Mouse (Mus musculus) olfactory bulb, adult 2 months (tissue): Measurements from ENCODE around the gene Ly6g5c. TPM values are rescaled to one million over a fixed set of nuclear protein-coding genes. Genes with fewer than 3 reads are reported as not detected.

Source experiments
- H3K27ac ChIP-seq: fragments of 200-500 bp; 2 replicates; pipeline ENCODE4 v1.5.1; 2012; ENCODE audit warnings: low read depth, low read length; ENCODE audit not compliant: insufficient read depth
- H3K4me1 ChIP-seq: fragments of 200-500 bp; 2 replicates; pipeline ENCODE4 v1.6.1; 2012; ENCODE audit warnings: low read length; ENCODE audit not compliant: control insufficient read depth, insufficient read depth
- H3K4me3 ChIP-seq: fragments of 200-500 bp; 2 replicates; pipeline ENCODE4 v1.5.1; 2012; ENCODE audit warnings: mild to moderate bottlenecking, low read depth, low read length, moderate library complexity; ENCODE audit not compliant: insufficient read depth
- CTCF ChIP-seq: fragments of 200-500 bp; IDR thresholded peaks from 2 replicates; pipeline ENCODE4 v1.5.1; 2012; ENCODE audit warnings: low read depth, mild to moderate bottlenecking, low read length, moderate library complexity; ENCODE audit not compliant: insufficient read depth
- POLR2A ChIP-seq: fragments of 200-500 bp; IDR thresholded peaks from 2 replicates; pipeline ENCODE4 v1.6.1; 2012; ENCODE audit warnings: mild to moderate bottlenecking, low read depth, low read length, moderate library complexity; ENCODE audit not compliant: insufficient read depth
- WGBS: fragments of 180-500 bp; shearing (Covaris S2); methylation state at CpG from one replicate; pipeline ENCODE4 v1.1.7; 2018; 5-methylcytosine and 5-hydroxymethylcytosine counted together
- polyA plus RNA-seq: library from polyadenylated mRNA; stranded (reverse); fragments of >200 nt; gene quantifications from 2 replicates; pipeline ENCODE4 v1.2.4, GENCODE M21; 2012; ENCODE audit warnings: low replicate concordance; ENCODE audit not compliant: missing spikeins, insufficient read depth, insufficient read length

The Ly6g5c gene
- polyA plus RNA-seq, 1 experiment = not detected

DNA sequence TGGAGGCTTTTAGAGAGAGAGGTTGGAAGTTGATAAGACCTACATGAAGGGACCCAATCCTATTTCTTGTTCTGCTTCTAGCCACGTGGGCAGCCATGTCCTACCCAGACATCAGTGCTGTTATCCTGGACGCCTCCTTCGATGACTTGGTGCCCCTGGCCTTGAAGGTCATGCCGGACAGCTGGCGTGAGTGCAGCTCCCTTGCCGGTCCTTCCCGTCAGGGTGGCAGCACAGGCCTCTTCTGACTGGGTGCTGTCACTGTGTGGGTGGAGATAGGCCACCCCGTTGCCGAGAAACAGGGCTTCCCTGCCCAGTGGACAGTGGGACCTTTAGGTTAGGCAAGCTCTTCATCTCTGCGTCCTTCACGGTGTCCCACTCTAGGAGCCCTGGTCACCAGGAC lies 6.9 kb upstream of the Ly6g5c start:
- Histone ChIP-seq H3K27ac (no peak overlapping the region), H3K4me1 (peaks cover 16% of the 10 kb centered on the region), H3K4me3 (no peak overlapping the region)
- 87% methylated on average over 11 of the region's 11 CpGs for WGBS
- TF ChIP-seq CTCF (no peak), POLR2A (no peak)

DNA sequence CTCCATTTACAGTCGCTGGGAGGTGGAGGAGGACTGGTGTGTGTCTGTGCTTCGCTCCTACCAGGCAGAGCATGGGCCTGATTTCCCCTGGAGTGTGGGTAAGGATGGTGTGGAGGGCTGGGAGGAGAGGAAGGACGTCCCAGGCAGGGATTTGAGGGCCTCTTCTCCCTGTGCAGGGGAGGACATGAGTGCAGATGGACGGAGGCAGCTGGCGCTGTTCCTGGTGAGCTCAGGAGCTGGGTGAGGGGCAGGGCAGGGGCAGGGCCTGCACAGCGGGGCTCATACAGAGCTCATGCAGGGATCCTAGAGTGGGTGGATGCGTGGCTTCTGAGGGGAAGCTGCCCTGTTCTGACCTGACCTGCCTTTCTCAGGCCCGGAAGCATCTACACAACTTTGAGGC lies 5.8 kb upstream of the Ly6g5c start:
- Histone ChIP-seq H3K4me3 (no peak overlapping the region), H3K27ac (no peak overlapping the region), H3K4me1 (peaks cover 4% of the 10 kb centered on the region)
- TF ChIP-seq POLR2A = no peak
- TF ChIP-seq CTCF = no peak
- 69% methylated on average over 8 of the region's 8 CpGs for WGBS

DNA sequence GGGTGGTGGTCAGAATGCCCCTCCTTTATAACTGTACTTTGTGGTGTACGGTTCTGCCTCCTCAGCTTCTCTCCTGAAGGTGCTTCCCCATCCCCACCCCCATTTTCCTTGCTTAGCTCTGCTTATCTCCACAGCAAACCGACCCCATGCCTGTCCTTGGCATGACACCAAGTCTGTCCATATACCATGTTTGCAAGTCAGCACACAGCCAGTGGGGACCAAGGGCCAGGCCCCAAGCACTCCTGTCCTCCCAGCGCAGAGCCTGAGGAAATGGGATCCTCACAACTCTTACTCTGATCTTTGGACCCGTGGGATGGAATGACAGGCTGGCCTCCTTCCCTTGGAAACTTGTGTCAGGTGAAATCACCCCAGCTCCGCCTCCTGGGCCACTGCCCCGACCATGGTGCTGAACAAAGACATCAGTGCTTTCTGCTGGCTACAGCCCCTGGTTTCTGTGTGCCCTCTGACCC lies 4.8 kb upstream of the Ly6g5c start:
- Histone ChIP-seq H3K4me1 (peaks cover 2% of the 10 kb centered on the region; the same call in 1 of the 2 replicates), H3K4me3 (no peak overlapping the region), H3K27ac (no peak overlapping the region)
- TF ChIP-seq POLR2A = no peak
- no peak for TF ChIP-seq CTCF
- WGBS = 76% methylated on average over 6 of the region's 6 CpGs

DNA sequence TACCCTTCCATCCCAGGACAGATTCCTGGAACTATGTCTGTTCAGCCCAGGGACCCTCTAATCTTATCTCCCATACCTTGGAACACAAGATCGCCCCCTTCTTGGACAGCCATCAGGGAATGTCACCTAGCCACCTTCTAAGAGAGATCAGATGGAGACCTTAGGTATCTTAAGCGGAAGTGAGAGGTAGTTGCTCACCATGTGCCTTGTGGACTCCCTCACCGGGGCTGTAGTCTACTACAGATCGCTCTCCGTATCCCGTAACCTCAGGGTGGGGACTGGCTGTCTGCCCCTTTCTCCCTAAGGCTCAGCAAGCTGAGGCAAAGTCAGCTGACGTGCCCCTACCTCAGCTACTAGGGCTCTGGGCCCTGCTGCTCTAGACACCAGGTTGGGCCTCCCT lies 4.0 kb upstream of the Ly6g5c start:
- TF ChIP-seq POLR2A (no peak), CTCF (no peak)
- WGBS = 88% methylated on average over 7 of the region's 7 CpGs
- H3K4me1 ChIP-seq = peaks cover 2% of the 10 kb centered on the region; the same call in 1 of the 2 replicates
- H3K4me3 ChIP-seq = no peak overlapping the region
- H3K27ac ChIP-seq = no peak overlapping the region

DNA sequence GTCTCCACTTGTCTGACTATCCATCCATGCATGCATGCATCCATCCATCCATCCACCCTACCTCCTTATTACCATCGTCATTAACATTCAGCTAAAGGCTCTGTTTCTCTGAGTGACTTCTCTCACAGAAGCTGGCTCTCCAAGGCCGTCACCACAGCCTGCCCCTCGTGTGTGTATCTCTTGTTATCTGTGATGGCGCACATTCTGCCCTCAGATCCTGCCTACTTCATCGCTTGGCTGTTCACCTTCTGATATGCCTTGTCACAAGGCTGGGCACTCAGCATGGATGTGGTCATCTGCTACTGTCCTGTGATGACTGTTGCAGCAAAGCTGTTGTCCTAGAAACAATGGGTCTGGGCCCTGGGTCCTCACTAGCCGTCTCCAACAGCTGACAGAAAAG lies 3.3 kb upstream of the Ly6g5c start:
- H3K27ac ChIP-seq = no peak overlapping the region
- no peak overlapping the region for H3K4me3 ChIP-seq
- no peak for TF ChIP-seq CTCF
- TF ChIP-seq POLR2A = no peak
- H3K4me1 ChIP-seq = peaks cover 2% of the 10 kb centered on the region; the same call in 1 of the 2 replicates
- 74% methylated on average over 6 of the region's 6 CpGs for WGBS

DNA sequence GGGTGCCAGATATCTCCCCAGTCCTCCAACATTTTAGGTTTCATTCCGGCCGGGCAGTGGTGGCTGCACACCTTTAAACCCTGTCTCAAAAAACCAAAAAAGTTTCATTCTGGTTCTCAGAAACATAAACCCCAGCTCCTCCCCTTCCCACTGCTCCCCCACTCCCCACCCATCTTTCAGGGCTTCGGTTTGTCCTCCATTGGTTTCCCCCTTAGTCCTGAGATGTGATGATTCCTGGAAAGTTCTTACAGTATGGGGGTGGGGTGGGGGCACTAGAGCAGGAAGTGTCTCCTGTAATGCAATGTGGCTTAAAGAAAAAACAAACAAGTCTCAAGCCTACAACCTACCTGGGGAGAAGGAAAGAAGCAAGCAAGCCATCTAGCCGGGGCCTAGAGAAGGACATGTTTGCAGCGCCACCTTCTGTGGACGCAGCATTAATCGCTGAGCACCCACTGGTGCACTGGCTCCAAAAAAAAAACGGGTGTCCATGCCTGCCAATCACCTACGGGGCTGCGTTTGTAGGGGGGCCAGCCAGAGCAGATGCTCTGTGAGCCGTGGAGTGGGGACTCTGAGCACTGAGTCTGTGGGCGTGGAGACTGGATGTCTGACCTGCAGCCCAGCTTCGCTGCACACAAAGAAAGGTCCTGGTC lies 2.2 kb upstream of the Ly6g5c start:
- H3K27ac ChIP-seq = no peak overlapping the region
- WGBS = 25% methylated on average over 13 of the region's 13 CpGs
- peaks cover 2% of the 10 kb centered on the region; the same call in 1 of the 2 replicates for H3K4me1 ChIP-seq
- TF ChIP-seq CTCF (0 out of 2 replicates have a peak, but pooled peaks have one; percentile 11), POLR2A (no peak)
- no peak overlapping the region for H3K4me3 ChIP-seq

DNA sequence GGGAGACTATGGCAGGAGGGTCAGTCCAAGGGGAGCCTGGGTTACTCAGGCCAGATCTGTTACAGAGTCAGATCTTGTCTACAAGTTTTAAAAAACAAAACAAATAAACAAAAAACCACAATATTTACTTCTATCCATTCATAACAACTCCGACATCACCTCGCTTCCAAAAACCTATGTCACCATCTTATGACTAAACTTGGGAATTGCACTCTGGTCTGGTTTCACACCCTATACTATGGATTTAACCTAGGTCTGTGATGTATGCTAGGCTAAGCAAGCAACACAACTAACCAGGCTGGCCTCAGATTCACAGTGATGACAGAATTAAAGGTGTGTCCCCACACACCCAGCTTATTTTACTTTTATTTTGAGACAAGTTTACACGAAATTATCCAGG lies 1.6 kb upstream of the Ly6g5c start:
- H3K4me3 ChIP-seq = no peak overlapping the region
- H3K4me1 ChIP-seq = peaks cover 2% of the 10 kb centered on the region; the same call in 1 of the 2 replicates
- 60% methylated on average over 3 of the region's 3 CpGs for WGBS
- no peak overlapping the region for H3K27ac ChIP-seq
- TF ChIP-seq POLR2A (no peak), CTCF (no peak)

DNA sequence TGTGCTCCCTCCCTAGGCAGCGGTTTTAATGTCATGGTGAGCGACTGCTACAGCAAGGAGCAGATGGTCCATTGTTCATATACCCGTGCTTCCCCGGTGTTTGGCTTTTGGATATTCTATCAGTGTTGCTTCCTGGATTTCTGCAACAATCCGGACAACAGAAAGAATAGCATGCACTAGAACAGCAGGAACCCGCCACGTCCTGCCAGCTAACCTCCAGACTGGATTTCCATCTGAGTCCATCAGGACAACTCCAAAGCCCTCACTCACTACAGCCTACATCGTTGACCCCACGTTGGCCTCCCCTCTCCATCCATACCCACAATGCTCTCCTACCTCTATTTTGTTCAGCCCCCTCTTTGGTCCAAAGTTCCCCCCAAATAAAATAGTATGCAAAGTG lies 3.7 kb downstream of the Ly6g5c start:
- no peak overlapping the region for H3K4me3 ChIP-seq
- TF ChIP-seq CTCF = no peak
- TF ChIP-seq POLR2A = no peak
- H3K4me1 ChIP-seq = no peaks in the 10 kb centered on the region
- 72% methylated on average over 9 of the region's 9 CpGs for WGBS
- no peak overlapping the region for H3K27ac ChIP-seq

DNA sequence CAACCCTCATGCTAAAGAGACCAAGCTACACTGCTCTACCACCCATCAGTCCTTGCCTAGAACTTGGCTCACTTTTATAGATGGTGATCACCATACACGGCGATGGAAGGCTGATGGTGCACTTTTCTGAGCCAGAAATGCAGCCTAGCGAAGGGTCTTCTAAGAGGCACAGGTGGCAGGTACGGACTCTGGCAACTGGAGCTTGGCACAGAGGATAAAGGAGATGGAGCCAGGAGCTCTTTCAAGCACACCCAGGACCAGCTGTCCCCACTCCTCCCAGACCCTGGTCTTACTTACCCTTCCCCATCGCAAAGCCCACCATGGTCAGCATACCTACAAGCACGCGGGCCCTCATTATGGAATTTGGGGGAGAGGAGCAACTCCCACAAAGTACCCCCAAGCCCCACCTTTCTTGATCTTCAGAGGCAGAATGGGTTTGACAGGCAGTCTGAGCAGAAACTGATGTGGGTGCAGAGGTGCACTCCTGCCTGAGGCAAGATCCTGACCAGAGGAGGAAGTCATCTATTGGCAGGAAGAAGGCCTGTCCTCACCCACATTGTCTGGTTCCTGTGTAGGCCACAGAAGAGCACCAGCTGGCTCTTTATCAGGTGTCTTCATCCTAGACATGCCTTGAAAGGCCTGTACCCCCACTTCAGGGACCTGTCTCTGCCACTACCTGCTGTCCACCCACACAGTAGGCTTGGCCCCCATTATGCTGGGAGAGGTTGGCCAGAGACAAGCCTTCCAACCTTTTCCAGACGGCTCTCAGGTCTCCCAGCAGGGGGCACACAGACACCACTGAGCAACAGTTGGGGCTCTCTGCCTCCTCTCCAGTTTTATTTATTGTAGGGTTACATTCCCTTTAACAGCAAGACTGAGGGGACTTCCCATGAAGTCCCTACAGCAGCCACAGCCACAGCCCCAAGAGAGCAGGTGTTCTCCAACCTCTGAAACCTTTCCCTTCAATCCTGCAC lies 7.3 kb downstream of the Ly6g5c start, which contains the start of gene Ly6g5b:
TSS of gene Ly6g5b (minus strand) at position 383 of the 974 bp plus-strand sequence.
- Histone ChIP-seq H3K4me3 (no peak within 1 kb of the TSS), H3K27ac (no peak within 1 kb of the TSS), H3K4me1 (no peaks in the 10 kb centered on the region)
- TF ChIP-seq POLR2A (no peak), CTCF (no peak)
- WGBS = 85% methylated on average over 8 of the region's 8 CpGs
